Mouse (Mus musculus): Measurements from ENCODE around the gene Astn2.

Astn2 gene

GRCm38 (mm10) chr4:65667030-65667610, 737.3 kb downstream of the Astn2 start:
- no peak for DNase-seq

DNA sequence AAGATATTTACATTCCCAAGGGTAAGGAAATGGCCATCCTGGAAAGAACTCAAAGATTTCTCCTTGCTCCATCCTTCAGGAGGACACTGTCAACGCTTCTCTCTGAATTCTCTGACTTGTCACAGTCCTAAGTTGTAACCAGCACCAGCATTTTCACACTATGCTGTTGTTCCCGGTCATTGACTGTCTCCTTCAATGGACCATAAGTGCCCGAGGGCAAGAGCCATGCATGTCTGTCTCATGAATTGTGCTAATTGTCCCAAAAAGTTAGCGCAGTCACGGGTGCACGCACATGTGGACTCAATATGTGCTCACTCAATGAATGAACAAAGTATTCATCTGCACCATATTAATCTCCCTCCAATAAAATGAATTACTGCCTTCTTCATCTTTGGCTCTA, 741.2 kb downstream of the Astn2 start:
- no peak for DNase-seq

DNA sequence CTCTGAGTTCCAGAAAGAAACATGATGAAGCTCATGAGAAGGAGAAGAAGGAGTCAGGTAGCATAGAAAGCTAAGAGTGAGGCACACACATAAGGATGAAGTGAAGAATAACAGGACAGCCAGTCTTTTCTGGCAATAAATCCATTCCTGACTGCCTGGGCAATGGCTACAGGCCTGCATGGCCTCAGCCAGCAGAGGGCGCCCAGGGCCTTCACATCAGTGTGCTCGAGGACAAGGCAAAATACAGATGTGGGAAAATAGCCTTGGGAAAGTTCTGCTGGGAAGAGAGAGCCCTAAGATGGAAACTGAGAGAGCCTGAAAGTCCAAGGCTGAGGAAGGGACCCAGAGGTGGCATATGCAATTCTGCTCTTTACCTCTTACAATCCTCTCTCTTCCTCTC, 749.7 kb downstream of the Astn2 start:
- peak; percentile 92 to 93 for DNase-seq

GRCm38 (mm10) chr4:65642611-65643010, 761.8 kb downstream of the Astn2 start:
- no peak for DNase-seq

- no peak for DNase-seq
Measured at GRCm38 (mm10) chr4:65638231-65638630, 766.2 kb downstream of the Astn2 start.

GRCm38 (mm10) chr4:65620125-65620524, 784.3 kb downstream of the Astn2 start:
- no peak for DNase-seq

- DNase-seq: peak; percentile 33 to 34
Measured at GRCm38 (mm10) chr4:65613135-65613534, 791.3 kb downstream of the Astn2 start.

- peak; percentile 20 to 48 for DNase-seq
Measured at GRCm38 (mm10) chr4:65610896-65611295, 793.5 kb downstream of the Astn2 start.

DNA sequence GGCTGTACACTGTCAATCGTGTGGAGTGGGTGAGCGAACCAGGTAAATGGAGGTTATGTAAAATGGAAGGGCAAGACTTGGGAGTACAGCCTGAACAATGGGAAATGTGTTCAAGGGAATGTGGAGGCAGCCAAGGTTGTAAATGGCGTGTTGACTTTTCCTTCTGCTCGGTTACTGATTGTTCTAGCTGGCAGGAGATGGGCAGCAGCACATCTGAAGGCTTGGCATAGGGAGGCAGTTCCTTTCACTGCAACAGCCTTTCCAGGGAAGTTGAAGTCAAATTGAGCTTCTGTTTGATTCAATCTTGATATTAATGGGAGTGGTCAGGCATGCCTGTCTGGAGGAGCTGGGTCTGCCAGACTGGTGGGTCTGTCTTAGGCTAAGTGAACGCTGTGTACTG, 794.1 kb downstream of the Astn2 start:
- DNase-seq: peak; percentile 19 to 41

DNA sequence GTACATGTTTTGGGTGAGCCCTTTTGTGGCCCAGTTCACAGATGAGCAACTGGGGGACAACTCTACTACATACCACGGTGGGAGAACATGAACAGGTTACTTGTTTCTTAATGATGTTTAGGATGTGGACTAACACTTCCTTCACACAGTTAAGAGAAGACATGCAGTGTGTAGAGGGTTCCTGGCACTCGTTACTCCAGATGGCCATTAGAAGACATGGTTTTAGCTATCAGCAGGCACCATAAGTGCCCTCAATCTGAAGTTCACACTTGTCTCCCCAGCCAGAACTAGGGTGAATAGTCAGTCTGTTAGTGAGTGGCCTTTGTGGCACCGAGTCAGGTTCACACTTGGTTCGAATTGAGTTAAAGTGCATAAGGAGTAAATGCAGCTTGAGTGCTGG, 796.3 kb downstream of the Astn2 start:
- no peak for DNase-seq

DNA sequence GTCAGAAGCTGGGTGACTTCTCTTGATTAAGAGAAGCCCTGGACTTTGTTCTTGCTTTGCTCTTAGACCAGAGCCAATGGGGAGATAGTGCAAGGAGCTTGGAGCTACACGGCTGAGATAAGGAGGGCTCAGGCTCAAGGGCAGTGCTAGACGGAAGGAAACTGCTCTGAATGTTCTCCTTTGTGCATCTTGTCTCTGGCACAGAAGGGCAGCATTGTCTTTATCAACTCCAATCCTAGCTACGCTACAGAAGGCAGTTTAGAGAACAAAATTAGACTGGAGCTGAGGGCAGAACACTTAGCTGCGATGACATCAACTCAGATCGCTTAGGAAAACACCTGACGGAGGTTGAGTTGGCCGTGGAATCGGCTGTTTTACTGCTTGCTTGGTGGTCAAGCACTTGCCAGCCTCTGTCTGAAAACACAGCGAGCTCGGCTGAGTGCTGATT, 797.2 kb downstream of the Astn2 start:
- DNase-seq: no peak

GRCm38 (mm10) chr4:65605151-65605702, 799.2 kb downstream of the Astn2 start:
- DNase-seq: peak in 1 of 2 experiments; percentile 52

GRCm38 (mm10) chr4:65604504-65605150, 799.8 kb downstream of the Astn2 start, which contains the start of gene Trim32:
TSS of gene Trim32 (plus strand) at chr4:65604986.
- peak; percentile 100 for DNase-seq

DNA sequence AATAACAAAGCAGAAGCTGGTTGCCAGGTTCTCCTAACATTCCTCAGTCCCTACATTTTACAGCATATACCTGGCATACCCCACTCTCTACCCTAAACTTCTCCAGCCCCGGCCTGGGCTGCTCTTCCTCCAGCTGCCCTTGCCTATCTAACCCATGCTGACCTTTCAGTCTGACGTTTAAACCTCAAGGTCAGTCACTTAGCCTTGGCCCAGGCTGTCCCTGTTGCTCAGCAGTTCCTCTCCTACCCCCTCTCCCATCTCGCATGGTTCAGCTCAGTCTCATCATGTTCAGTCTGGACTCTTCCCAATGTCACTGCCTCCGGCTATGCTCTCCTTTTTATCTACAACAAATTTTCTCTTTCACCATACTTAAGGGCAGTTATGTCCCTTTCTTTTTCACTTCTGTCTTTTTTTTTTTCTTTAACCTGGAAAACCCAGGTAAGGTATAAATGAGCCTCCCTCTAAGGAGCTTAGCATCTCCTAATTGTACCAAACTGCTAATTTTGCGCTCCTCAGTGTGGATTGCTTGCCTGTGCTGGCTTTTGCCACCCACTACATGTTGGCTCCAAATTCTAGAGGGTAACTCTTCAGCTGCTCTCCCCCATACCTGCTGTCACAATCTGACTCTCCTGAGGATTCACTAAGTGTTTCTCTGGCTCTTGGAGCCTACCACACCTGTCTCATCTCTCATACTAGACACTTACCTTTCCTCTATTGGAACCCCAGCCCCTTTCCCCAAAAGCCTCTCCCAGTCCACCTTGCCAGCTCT, 809.6 kb downstream of the Astn2 start:
- DNase-seq: no peak

DNA sequence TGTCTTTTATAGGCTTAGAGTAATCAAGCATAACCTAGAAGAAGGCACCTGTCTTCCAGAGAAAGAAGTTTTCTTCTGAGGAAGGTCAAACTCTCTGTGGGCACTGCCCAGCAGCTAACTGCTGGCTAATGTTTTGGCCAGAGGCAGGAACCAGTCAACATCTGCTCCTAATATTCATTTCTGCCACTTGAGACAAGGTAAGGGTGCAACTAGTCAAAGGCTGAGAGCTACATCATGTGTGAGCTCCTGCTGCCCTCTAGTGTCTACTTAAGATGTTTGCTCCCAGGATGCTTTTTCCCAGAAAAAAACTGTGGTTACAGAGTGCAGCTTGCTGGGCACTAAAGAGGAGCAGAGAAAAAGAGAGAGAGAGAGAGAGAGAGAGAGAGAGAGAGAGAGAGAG, 814.6 kb downstream of the Astn2 start:
- peak; percentile 50 to 73 for DNase-seq

GRCm38 (mm10) chr4:65586947-65587346, 817.5 kb downstream of the Astn2 start:
- DNase-seq: peak; percentile 39 to 64

GRCm38 (mm10) chr4:65580254-65580653, 824.2 kb downstream of the Astn2 start:
- no peak for DNase-seq

- DNase-seq: no peak
Measured at GRCm38 (mm10) chr4:65565493-65565892, 838.9 kb downstream of the Astn2 start.

DNA sequence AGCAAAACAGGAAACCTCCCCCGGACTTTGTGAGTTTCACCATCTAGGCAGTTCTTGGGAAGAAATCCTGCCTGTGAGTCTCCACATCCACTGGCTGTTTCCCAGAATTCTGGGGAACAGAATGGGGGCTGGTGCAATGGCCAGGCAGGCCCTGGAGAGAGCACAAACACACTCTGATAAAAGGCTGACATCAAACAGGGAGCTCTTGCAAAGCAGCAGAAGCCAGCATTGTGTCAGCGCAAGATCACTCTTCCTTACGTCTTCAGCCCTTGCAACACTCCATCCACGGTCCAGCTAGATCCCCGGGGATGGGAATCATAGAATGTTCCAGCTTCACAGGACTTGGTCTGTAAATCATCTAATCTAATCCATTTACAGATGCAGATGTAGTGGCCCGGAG, 855.9 kb downstream of the Astn2 start:
- no peak for DNase-seq

GRCm38 (mm10) chr4:65545582-65545981, 858.8 kb downstream of the Astn2 start:
- no peak for DNase-seq

DNA sequence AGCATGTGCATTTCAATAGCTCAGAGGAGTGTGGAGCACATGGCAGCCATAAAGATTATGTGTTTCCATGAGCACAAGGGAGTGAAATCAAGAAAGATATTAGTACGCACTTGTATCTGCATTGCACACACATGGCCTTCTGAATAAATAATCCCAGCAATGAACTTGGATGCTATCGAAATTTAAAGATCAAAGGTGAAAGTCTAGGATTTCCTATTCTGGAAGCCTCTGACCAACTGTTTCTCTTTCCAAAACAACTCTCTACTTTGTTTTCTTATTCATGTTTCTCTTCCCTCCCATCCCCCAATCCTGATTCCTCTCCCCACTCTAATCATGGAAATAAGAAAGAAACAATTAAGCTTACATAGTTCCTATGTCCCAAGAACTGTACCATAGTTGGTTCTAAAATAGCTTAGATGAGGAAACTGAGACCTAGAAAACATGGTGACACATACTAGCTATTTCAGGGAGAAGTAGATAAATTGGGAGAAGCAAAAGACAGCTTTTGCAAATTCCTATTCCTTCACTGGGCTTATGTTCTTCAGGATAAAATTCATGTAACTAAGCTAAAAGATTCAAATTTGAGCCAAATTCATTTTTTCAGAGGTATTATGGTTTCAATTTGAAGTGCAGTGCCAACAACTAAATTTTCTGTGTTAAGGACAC, 872.2 kb downstream of the Astn2 start:
- no peak for DNase-seq

DNA sequence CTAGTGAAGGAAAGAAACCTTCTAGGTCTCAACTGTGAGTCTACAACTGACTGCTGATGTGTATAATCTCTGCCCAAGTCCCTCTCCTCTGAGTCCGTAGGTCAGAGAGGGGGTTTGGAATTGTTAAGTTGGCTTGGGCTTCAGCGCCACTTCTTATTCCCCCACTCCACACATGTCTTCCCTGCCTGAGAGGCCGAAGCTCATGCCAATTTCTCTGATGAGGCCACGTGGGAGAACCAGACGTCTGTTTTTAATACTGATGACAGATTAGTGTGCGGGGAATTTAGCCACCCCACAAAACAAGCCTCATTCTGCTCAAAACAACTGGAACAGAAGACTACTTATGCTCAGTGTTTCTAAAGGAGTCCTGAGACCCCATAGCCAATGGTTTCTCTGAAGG, 872.8 kb downstream of the Astn2 start:
- peak; percentile 8 to 13 for DNase-seq

DNA sequence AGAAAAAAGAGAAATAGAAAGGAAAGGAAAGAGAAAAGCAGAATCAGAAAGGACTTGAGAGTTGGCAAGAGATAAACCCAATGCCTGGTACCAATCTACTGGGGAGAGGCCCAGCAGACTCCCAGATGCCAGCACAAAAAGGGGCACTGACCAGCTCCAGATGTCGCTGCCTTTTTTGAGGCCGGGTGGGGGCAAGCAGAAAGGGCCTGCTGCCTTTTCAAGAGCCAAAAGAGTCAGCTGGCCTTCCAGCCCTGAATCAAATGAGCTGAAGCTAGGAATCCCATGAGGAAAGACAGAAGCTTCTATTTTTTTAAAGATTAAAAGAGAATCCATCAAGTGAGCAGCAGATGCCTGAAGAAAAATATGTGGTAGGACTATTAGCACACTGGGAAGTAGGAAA, 873.5 kb downstream of the Astn2 start:
- no peak for DNase-seq

All from cerebellum, postnatal 14 days (tissue).